Mouse (Mus musculus) lung, embryonic 14.5 days (tissue): ENCODE measurements at regions not wholly inside any gene's neighbourhood (a gene's known extent, or its start where the extent isn't known, plus 50 kb on each side); places are given as distances from the start of the nearest gene placed in this dataset.

Experiments
- ATAC-seq: fragments of 200-750 bp; cut with Nextera tagmentation; 2 replicates; pipeline ENCODE4 v1.8.0; 2017; ENCODE audit warnings: mild to moderate bottlenecking, moderate TSS enrichment, moderate library complexity; ENCODE audit not compliant: insufficient read depth
- DNase-seq: peaks from one replicate; pipeline ENCODE4 v3.0.0-alpha.2; 2015
- H3K27ac ChIP-seq: fragments of 300-500 bp; sonication (generic); 2 replicates; pipeline ENCODE4 v1.5.1; 2014; ENCODE audit warnings: low read depth, mild to moderate bottlenecking, moderate library complexity
- H3K27me3 ChIP-seq: fragments of 300-500 bp; sonication (generic); 2 replicates; pipeline ENCODE4 v1.6.1; 2014; ENCODE audit warnings: low read length, control low read depth; ENCODE audit not compliant: insufficient read depth
- H3K36me3 ChIP-seq: fragments of 300-500 bp; sonication (generic); 2 replicates; pipeline ENCODE4 v1.6.1; 2014; ENCODE audit warnings: control low read depth; ENCODE audit not compliant: insufficient read depth
- H3K4me1 ChIP-seq: fragments of 300-500 bp; sonication (generic); 2 replicates; pipeline ENCODE4 v1.6.1; 2014; ENCODE audit warnings: antibody characterized with exemption, control low read depth; ENCODE audit not compliant: insufficient read depth
- H3K4me2 ChIP-seq: fragments of 300-500 bp; sonication (generic); 2 replicates; pipeline ENCODE4 v1.6.1; 2014; ENCODE audit warnings: mild to moderate bottlenecking
- H3K4me3 ChIP-seq: fragments of 300-500 bp; sonication (generic); 2 replicates; pipeline ENCODE4 v1.5.1; 2014; ENCODE audit warnings: low read depth, low read length
- H3K9ac ChIP-seq: fragments of 300-500 bp; sonication (generic); 2 replicates; pipeline ENCODE4 v1.6.1; 2014
- H3K9me3 ChIP-seq: fragments of 300-500 bp; sonication (generic); 2 replicates; pipeline ENCODE4 v1.6.1; 2016; ENCODE audit warnings: low read depth, low read length, control low read depth
- CTCF ChIP-seq: IDR thresholded peaks from 2 replicates; pipeline ENCODE4 v1.5.1; 2016; ENCODE audit warnings: antibody characterized with exemption, low read depth
- WGBS: fragments of 180-500 bp; shearing (Covaris S2); extraction: QIAGEN DNeasy Blood & Tissue Kit; methylation state at CpG from one replicate; pipeline ENCODE4 v1.1.7; 2014; 5-methylcytosine and 5-hydroxymethylcytosine counted together

GRCm38 (mm10) chr9:78985184-78985864 lies 370.0 kb downstream of the Cd109 start:
- no peak for TF ChIP-seq CTCF
- H3K9ac ChIP-seq: no peak overlapping the region
- H3K4me3 ChIP-seq: no peak overlapping the region
- no peak overlapping the region for H3K27ac ChIP-seq
- DNase-seq (no peak), ATAC-seq (no peak)
- H3K9me3 ChIP-seq: no peaks in the 10 kb centered on the region
- no peaks in the 10 kb centered on the region for H3K36me3 ChIP-seq
- H3K27me3 ChIP-seq: no peaks in the 10 kb centered on the region
- no peaks in the 10 kb centered on the region for H3K4me1 ChIP-seq
- 57% methylated on average over 5 of the region's 5 CpGs for WGBS
- no peak overlapping the region for H3K4me2 ChIP-seq

DNA sequence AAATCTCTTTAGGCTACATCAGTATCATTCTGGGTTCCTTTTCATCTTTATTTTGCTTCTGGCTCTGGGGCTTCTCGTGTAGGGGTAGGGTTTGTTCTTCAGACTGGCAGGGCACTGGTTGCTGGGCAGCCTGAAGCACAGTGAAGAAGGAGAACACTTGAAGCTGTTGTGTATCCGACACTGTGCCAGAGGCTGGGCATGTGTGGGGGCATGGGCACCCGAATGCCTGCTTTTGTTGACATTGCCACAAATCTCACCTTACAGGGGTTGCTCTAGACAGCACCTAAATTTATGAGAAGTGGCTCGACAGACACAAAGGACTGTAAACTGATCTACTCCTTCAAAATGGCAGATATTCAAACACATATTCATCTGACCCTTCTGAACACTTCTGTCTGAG lies 376.0 kb downstream of the Cd109 start:
- Histone ChIP-seq H3K4me1 (no peaks in the 10 kb centered on the region), H3K36me3 (no peaks in the 10 kb centered on the region), H3K9ac (no peak overlapping the region), H3K4me2 (no peak overlapping the region), H3K27me3 (no peaks in the 10 kb centered on the region), H3K9me3 (no peaks in the 10 kb centered on the region), H3K4me3 (no peak overlapping the region), H3K27ac (no peak overlapping the region)
- WGBS: 38% methylated on average over 4 of the region's 4 CpGs
- TF ChIP-seq CTCF: no peak
- ATAC-seq: peak; percentile 60
- no peak for DNase-seq

DNA sequence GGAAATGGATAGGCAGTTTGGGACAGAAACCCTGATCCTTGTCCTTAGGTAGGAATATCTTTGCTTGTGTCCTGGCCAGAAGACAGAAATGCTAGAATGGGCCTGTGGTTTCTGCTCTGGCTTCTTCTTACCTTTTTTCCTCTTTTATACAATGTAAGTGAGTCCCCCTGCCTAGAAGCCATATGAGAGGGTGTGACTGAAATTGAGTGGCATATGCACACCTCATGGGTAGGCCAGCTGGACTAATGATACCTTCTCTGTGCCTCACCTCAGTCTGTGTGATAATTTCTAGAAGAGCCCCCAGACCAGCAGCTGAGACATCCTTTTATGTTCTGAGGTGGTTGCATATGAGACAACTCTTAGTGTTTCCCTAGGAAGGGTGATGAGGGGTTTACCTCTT lies 385.7 kb downstream of the Cd109 start:
- Histone ChIP-seq H3K4me2 (no peak overlapping the region), H3K27ac (no peak overlapping the region), H3K4me1 (no peaks in the 10 kb centered on the region), H3K4me3 (no peak overlapping the region), H3K27me3 (no peaks in the 10 kb centered on the region), H3K36me3 (no peaks in the 10 kb centered on the region), H3K9me3 (no peaks in the 10 kb centered on the region), H3K9ac (no peak overlapping the region)
- DNase-seq (no peak), ATAC-seq (no peak)
- TF ChIP-seq CTCF: no peak

DNA sequence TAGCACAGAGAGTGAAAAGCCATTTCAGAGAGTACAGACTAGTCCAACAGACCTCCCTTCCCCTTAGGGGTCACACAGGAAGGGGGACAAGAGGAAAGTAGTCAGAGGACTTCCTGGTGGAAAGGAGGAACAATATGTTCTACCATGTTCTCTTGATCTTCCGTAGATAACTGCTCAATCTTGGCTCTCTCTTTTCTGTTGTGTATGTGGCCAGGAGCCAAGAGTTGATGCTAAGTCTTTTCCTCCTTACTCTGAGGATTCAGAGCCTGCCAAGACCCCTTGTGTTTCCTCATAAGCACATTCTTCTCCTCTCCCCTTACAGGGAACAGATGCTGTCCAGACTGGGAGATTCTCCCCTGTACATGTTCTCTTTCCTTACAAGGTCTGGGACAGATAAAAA lies 386.6 kb downstream of the Cd109 start:
- Histone ChIP-seq H3K27me3 (no peaks in the 10 kb centered on the region), H3K9ac (no peak overlapping the region), H3K4me2 (no peak overlapping the region), H3K4me3 (no peak overlapping the region), H3K36me3 (no peaks in the 10 kb centered on the region), H3K27ac (peak overlapping the region; percentile 7; the same call in 1 of the 2 replicates), H3K9me3 (no peaks in the 10 kb centered on the region), H3K4me1 (no peaks in the 10 kb centered on the region)
- DNase-seq (peak; percentile 72), ATAC-seq (peak; percentile 76; the same call in 1 of the 2 replicates)
- 36% methylated on average over 1 of the region's 1 CpGs for WGBS
- TF ChIP-seq CTCF: no peak

DNA sequence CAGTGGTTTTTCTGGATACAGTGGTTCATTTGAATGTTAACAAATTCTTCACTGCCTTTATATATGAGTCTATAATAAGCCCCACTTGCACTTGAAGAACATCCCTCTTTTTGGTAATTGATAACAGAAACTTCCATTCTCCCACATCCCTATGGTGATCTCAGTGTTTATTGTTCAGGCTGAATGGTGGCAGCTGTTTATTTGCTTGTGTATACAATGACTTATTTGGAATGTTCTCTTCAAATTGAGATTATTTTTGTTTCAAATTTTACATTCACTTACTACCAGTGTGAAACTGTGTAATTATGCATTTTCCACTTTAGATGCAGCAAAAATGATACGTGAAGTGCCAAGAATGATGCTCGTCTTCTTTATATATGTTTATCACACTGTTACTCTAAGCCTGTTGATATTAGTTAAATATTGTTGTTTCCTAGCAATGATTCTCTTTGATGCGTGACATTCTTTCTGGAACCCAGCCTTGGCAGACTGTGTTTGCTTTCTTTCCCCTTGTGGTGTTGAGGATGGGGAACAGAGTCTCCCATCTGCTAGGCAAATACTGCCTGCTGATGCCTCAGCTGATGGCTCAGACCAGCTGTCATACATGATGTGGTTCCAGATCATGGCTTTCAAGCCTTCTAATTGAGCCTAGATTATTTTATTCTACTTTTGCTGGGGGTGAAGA lies 389.1 kb downstream of the Cd109 start:
- Histone ChIP-seq H3K4me2 (no peak overlapping the region), H3K9me3 (no peaks in the 10 kb centered on the region), H3K36me3 (no peaks in the 10 kb centered on the region), H3K27me3 (no peaks in the 10 kb centered on the region), H3K4me3 (no peak overlapping the region), H3K9ac (no peak overlapping the region), H3K4me1 (no peaks in the 10 kb centered on the region), H3K27ac (no peak overlapping the region)
- ATAC-seq (peak; percentile 80), DNase-seq (peak; percentile 63)
- 43% methylated on average over 3 of the region's 3 CpGs for WGBS
- TF ChIP-seq CTCF: no peak

DNA sequence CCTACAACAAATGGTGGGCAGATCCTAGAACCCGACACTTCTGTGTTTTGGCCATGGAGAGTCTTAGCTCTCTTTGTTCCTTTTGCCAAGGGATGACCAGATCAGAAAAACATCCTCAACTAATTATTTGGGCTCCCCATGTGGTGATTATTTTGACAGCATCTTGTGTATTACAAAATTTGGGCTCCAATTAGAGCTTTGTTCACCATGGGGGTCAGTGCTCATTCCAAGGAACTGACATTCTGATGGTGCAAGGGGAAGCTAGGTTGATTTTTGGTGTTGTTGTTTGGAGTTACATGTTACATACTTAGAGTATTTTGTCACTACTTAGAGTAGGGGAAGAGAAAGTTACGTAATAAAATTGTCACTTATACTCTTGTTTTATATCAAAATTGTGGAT lies 406.9 kb downstream of the Cd109 start:
- no peak for DNase-seq
- H3K9ac ChIP-seq: no peak overlapping the region
- H3K27ac ChIP-seq: no peak overlapping the region
- no peak for ATAC-seq
- no peak overlapping the region for H3K4me3 ChIP-seq
- H3K4me2 ChIP-seq: no peak overlapping the region
- H3K9me3 ChIP-seq: no peaks in the 10 kb centered on the region
- WGBS: 93% methylated on average over 2 of the region's 2 CpGs
- no peaks in the 10 kb centered on the region for H3K27me3 ChIP-seq
- no peak for TF ChIP-seq CTCF
- H3K4me1 ChIP-seq: no peaks in the 10 kb centered on the region
- no peaks in the 10 kb centered on the region for H3K36me3 ChIP-seq

GRCm38 (mm10) chr9:79028234-79028633 lies 412.9 kb downstream of the Cd109 start:
- Histone ChIP-seq H3K36me3 (no peaks in the 10 kb centered on the region), H3K9ac (no peak overlapping the region), H3K27ac (no peak overlapping the region), H3K27me3 (no peaks in the 10 kb centered on the region), H3K4me2 (no peak overlapping the region), H3K9me3 (no peaks in the 10 kb centered on the region), H3K4me3 (no peak overlapping the region), H3K4me1 (no peaks in the 10 kb centered on the region)
- ATAC-seq (no peak), DNase-seq (no peak)
- TF ChIP-seq CTCF: no peak
- WGBS: 72% methylated on average over 6 of the region's 6 CpGs
